Mouse (Mus musculus): ENCODE data around the gene Irgq.
A peak's percentile ranks its signal among the peaks of the same experiment; 100 is the strongest.
"Not testable (repeated sequence)": the region's sequence is repeated elsewhere in the genome, so short reads cannot be mapped to it uniquely, and the experiment has no call there.

The Irgq gene

DNA sequence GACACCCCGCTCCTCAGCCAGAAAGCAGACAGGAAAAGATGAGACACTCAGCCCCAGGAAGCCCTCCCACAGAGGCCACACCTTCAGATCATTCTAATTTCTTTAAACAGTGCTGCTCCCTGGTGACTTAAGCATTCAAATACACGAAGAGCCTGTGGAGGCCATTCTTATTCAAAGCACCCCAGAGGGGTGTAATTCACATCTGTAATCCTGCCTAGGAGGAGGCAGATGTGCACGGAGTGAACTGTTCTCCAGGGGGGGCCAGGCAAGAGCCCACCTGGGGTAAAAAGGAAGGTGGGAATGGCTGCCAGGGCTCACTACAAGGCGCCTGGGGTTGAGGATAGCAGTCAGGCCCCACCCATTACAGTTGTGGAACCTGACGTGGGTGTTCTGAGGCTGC is 13.4 kb upstream of the Irgq start:
- DNase-seq = no peak

DNA sequence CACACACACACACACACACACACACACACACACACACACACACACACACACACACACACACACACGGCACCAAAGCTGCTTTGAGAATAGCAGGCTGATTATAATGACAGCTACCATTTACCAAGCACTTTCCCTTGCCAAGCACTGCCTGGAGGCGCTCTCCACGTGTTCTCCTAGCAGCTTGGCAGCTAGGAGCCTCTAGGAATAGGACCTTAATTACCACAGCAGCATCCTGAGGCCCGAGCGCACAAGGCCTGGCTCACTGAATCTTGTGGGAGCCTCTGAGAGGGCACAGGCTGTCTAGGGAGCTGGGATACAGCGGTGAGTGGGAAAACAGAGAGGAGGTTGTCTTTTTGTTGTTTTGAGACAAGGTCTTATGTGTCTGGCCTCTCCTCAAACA is 12.8 kb upstream of the Irgq start:
- DNase-seq = no peak

DNA sequence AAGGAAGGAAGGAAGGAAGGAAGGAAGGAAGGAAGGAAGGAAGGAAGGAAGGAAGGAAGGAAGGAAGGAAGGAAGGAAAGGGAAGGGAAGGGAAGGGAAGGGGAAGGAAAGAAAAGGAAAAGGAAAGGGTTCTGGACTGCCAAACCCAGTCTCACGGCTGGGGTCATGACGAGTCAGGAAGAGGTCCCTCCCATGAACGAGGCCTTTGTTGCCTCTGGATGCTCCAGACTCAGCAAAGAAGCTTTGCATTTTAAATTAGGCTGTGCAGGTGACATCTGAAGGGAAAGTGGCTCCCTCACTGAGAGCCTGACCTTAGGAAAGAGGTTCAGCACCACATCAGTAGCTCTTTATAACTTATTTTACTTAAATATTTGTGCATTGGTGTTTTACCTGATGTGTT is 11.4 kb upstream of the Irgq start:
- no peak for DNase-seq

DNA sequence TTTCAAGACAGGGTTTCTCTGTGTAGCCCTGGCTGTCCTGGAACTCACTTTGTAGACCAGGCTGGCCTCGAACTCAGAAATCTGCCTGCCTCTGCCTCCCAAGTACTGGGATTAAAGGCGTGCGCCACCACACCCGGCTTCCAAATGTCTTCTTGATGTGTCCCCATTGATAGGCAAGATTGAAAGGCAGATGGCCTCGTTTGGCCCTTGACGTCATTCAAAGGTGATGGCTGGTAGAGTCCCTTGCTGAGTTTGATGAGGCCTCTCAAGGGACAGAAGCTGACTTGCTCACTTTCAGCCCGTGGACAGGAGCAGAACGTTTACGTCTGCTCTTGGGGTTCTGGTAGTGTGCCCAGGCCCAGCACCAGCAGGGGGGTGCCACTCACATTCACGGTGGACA is 10.4 kb upstream of the Irgq start:
- not testable (repeated sequence) for DNase-seq

DNA sequence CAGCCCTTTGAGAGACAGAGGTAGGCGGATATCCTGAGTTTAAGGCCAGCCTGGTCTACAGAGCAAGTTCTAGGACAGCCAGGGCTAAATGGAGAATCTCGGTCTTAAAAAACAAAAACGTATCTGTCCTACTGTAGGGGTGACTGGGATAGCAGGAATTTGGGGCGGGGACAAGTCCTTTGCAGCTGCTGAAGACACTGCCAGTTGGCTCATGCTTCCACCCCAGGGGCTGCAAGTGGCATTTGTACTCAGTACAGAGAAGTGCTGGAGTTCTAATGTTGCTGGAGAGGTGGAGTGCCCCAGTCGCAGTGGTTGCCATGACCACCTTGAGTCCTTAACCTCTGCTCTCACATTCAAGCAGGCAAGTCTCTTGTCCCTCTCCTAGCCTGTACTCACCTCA is 7.7 kb upstream of the Irgq start:
- DNase-seq = no peak

DNA sequence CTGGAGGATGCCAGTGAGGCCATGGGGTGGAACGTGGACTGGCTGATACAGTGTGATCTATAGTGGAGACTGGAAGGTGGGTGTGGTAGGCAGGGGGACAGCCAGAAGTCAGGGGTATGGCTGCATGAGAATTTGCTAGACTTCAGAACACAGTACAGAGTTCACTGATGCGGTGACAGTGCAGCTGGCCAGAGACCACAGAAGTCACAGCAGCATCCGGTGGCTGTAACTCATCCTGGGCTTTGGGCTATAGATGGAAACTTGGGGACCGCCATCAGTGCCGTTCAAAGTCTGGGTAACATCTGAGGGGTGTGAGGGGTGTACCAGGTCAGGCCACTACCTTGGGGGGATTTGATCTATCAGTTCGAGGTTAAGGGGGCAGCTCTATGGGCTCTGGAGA is 6.8 kb upstream of the Irgq start:
- DNase-seq = no peak

DNA sequence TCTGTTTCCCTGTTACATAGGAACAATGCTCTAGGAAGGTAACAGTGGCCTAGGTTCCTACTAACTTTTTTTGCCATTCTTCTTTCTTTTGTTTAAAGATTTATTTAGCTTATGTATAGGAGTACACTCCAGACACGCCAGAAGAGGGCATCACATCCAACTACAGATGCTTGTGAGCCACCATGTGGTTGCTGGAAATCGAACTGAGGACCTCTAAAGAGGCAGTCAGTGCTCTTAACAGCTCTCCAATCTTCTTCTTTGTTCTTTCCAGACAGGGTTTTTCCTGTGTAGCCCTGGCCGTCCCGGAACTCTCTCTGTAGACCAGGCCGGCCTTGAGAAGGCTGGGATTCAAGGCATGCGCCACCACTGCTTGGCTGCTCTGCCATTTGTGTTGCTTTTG is 5.5 kb upstream of the Irgq start:
- DNase-seq = no peak

DNA sequence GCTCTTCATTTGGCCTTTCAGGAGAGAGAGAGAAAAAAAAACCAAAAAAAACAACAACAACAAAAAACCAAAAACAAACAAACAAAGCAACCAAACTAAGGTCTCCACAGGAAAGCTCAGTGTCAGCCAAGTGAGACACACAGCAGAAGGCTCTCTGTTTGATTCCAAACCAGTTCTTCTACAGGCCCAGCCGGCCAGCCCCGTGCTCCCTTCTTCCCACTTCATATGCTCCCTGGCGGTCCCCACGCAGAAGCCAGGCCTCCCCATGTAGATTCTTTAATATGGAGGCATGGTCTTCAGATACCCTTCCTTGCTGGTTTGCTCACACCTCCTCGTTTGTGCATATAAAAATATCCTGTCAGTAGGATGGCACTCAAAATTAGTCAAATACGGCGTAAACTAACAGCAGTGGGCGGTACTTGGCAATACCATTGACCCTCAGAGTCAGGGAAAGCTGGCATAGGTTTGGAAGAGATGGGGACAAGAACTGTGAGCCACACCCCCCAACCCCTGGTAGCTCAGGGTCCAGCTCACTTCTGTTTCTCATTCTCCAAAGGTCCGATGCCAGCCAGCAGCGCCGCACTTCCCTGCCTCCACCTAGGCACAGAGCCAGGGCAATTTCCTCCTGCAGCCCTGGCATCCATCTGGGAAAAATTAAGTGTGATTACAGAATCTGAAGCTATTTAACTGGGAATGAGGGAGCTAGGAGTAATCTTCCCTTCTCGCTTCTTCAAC is 4.6 kb upstream of the Irgq start:
- DNase-seq = no peak

DNA sequence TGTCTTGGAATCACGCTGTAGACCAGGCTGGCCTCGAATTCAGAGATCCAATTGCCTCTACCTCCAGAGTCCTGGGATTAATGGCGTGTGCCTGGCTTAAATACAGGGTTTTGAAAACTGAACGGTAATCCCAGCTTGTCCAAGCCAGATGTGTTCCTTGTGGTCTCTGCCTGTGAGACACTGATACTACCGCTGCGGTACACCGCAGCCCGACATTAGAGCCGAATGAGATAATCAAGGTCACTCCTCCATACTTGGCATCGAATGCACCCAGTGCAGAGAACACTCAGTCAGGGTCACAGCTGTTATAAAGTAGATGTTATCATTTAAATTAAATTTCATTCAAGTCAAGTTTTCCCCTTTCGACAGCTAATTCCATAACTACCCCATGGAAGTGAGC is 1.6 kb upstream of the Irgq start:
- no peak for DNase-seq

DNA sequence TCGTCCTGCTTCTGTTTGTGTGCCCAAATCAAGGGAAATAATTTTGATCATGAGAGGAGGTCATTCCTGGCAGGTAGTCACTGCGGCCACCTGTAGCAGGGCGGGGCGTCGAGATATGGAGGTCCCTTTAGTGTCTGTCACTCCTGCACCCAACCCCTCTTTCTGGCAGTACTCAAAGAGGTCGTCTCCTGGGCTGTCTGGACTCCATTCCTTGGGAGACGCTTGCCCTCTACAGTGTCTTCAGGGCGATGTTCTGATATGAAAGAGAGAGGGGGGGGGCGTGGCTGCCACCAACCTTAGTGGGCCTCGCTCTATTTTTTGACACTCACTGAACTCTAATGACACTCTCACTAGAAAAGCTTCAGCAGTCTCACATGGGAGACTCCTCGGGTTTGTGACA is 909 bp upstream of the Irgq start:
- no peak for DNase-seq

DNA sequence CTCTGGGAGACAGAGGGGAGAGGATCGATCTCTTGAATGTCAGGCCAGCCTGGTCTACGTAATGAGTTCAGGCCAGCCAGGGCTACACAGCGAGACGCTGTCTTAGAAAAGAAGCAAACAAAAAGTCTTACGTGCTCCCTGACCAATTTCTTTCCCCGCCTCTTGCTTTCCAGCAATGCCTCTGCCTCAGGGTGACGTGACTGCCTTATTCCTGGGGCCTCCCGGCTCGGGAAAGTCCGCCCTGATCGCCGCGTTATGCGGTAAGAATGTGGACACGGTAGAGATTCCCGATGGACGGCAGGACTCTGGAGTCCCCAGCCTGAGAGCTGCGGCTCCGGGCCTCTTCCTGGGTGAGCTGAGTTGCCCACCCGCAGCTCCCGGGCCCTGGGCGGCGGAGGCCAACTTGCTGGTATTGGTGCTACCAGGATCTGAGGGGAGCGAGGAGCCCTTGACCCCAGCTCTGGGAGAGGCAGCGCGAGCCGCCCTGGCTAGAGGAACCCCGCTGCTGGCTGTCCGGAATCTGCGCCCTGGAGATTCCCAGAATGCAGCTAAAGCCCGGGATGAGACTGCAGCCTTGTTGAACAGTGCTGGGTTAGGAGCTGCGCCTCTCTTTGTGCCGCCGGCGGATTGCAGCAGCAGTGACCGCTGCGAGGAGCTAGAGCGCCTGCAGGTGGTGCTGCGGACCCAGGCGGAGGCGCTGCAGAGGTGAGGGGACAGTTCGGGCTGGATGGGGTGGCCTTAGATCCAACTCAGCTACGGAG is 902 bp downstream of the Irgq start:
- DNase-seq = peak; percentile 81

DNA sequence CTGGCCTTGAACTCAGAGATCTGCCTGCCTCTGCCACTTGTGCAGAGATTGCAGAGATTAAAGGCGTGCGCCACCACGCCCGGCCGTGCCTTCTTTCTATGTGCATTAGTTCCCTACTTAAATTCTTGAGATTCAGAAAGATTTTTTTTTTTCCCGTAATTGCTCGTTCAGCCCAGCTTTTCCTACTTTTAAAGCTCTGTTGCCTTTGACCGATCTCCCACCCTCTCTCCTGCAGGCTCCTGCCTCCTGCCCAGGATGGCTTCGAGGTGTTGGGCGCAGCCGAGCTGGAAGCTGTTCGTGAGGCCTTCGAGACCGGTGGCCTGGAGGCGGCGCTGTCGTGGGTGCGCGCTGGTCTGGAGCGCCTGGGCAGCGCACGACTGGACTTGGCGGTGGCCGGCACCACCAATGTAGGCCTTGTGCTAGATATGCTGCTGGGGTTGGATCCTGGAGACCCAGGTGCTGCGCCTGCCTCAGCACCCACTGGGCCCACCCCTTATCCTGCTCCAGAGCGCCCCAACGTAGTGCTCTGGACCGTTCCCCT is 2.6 kb downstream of the Irgq start:
- DNase-seq = no peak

DNA sequence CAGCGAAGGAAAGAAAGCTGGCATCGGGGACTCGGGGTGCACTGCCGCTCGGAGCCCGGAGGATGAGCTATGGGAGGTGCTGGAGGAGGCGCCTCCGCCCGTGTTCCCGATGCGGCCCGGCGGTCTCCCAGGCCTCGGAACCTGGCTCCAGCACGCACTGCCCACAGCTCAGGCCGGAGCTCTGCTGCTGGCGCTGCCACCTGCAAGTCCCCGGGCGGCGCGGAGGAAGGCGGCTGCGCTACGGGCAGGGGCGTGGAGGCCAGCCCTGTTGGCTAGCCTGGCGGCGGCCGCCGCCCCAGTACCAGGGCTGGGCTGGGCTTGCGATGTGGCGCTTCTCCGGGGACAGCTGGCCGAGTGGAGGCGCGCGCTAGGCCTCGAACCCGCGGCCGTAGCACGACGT is 3.3 kb downstream of the Irgq start:
- no peak for DNase-seq

DNA sequence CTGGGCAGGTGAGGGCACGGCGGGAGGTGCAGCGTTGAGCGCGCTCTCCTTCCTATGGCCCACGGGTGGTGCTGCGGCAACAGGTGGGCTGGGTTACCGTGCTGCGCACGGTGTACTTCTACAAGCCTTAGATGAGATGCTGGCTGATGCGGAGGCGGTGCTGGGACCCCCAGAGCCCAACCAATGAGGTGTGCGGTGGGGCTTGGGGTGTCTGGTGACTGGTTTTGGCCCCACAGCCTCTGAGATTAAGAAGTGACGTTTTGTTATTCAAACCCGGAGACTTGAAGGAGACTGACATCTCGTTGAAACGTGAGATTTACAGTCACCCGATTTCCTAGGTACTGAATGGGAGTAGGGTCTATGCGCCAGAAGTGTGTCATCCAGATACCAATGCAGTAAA is 3.8 kb downstream of the Irgq start:
- DNase-seq = no peak

DNA sequence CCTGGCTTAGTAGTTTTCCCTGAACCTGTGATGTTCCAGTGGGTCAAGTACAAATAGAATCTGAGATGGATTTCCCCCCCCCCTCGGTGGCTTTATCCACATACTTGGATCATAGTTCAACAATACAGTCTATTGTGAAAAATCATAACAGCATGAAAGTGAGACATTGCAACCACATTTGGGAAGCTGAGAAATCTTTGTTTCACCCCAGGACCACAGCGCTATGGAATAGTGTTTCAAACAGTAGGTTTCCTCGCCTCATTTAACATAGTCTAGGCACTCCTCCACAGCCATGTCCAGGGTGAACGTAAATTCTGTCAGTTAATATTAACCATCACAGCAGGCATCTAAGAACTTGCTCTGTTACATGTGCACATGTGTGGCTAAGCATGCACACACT is 6.6 kb downstream of the Irgq start:
- DNase-seq = no peak

DNA sequence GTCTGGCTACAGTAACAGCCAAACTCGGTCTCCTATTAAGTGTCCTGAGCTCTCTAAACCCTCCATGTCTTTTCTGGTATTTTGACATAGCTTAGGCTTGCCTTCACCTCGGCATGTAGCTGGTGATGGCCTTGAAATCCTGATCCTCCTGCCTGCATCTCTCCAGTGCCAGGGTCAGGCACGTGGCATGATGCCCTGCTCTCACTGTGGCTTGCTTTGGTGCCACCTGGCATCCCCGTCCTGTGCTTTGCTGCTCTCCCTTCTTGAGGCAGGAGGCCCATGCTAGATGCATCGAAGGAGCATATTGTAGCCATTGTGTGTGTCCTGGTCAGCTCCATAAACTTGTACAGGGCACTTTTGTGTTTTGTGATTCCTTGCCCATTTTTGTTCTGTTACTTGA is 7.1 kb downstream of the Irgq start:
- no peak for DNase-seq

DNA sequence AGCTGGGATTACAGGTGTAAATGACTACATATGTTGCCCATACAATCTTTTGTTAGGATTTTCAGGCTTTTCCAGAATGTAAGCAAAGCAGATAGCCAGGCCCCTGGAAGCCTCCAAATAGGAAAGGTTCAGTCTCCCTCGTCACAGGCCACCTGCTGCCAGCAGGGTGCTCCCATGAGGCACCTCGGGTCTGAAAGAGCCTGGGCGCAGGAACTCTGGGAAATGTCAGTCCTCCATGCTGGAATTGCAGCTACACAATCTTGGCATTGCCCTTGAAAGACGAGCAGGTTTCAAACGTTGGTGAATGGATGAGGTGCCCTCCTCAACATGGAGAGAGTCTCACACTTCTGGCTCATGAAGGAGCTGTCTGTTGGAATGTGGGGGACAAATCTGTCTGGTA is 7.7 kb downstream of the Irgq start:
- peak; percentile 57 for DNase-seq

DNA sequence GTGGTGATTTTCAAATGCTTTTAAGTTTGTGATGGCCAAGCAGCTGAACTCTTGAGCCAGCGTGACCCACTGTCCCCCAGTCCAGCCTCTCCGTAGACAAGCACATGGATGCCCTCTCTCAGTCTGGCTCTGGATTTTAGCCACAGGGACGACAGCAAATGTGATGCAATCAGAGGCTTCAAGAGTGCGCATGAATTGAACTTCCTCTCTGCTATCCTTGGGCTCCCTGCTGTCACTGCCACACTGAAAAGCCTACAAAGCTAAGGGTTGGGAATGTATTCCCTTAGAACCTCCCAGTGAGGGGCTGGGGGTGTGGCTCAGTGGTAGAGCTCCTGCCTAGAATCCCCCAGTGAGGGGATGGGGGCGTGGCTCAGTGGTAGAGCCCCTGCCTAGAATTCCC is 8.2 kb downstream of the Irgq start:
- no peak for DNase-seq

DNA sequence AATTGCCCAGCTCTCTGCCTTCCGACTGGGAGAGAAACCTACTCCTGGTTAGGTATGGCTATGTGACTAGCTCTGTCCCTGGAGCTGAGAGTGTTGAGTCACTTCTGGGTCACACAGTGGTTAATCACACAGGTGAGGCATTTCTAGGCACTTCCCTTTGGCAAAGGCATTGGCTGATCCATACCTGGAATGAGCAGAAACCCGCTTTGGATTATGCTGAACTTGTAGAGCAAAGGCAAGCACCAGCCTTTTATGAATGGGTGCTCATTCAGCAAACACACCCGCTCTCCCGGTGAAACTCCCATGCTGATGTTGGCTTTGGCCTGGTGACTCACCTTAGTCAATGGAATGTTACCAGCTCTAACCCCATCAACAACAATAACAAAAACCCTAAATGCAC is 9.2 kb downstream of the Irgq start:
- no peak for DNase-seq

DNA sequence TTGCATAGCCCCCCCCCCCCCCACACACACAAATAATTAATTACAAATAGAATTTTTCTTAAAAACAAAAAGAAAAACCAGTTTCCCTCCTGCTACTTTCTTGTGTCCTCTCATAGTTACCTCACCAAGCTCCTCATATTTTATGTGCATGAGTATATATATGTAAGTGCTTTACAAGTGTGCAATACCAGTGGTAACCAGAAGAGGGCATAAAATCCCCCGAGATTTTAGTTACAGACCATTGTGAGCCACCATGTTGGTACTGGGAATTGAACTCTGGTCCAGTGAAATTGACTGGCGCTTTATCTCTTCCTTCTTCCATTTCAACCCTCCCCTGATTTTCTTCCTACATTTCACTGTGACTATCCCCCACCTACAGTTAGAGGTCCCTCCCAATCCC is 14.0 kb downstream of the Irgq start:
- no peak for DNase-seq

DNA sequence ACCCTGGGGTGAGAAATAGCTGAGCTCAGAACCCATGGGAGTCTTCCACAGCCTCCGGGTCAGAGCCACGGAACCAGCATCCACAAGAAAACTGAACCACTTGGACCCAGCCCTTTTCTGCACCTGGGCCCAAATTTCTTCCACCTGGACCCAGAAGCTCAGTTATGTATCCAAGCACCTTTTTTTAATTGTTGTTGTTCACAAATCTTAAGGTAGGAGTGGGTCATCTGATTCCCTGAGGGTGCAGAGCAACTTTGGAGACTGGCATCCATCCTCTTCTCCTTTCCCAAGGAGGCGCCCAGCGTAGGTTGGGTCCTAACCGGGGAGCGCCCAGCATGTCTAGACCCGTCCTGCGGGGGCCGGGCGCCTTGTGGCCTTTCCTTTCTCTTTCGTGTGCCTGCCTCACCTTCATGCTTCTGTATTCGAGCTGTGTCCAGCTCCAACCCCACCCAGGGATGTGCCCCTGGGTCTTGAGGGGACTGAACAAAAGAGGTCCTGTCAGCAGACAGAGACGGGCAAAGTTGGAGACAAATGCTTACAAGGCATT is 15.7 kb downstream of the Irgq start, which contains the start of the genes Pinlyp and Xrcc1:
Gene Pinlyp, minus strand, starts transcription at position 51 of the 547 bp plus-strand sequence.
Gene Xrcc1, plus strand, starts transcription at position 222 of the 547 bp plus-strand sequence.
- no peak for DNase-seq

DNA sequence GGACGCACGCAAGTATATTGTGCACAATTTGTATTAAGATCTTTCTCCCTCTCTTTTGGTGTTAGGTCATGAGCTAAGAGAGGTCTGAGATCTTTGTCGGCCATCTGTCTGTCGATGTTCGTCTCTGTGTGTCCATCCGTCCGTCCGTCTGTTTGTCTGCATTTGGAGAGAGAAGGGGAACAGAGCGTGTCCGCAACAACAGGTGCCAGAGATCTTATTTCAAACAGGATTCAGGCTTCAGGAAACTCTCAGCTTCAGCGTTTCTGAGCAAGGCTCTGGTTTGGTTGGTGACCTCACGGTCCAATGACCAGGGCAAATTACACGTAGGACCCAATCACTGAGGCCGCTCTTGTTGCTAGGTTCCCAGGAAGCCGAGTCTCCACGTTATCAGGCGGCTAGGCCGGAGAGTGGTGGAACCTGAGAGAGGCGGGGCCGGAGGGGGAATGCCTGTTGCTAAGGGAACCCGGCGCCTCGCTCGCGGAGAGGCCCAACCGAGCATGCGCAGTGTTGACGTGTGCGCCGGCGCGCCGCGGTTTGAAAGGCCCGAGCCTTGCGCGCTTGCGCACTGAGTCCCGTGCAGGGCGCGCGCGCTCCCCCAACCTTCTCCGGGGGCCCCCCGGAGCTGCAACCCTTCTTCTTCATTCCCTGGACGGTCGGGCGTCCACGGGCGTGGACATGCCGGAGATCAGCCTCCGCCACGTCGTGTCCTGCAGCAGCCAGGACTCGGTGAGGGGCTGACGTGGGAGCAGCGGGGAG is 16.3 kb downstream of the Irgq start:
- peak; percentile 98 for DNase-seq

DNA sequence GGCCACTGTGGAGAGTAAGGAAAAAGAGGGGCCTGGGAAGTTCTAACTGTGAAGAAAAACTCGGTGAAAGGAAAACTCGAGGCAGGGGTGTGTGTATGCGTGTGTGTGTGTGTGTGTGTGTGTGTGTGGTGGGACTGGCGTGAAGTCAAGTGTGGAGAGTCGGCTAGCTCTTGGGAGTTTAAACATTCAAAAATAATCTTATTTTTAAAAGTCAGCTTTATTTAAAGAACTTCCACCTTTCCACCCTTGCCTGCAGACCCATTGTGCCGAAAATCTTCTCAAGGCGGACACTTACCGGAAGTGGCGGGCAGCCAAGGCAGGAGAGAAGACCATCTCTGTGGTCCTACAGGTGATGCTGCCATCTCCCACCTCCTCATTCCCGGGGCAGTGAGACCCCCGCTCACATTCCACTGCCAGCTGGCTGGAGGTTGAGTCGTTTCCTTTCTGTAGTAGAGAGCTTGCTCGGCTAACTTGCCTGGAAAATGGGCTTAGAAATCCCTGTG is 17.1 kb downstream of the Irgq start:
- no peak for DNase-seq
